Mouse (Mus musculus): ENCODE results near the gene Atp12a.

Atp12a gene

DNA sequence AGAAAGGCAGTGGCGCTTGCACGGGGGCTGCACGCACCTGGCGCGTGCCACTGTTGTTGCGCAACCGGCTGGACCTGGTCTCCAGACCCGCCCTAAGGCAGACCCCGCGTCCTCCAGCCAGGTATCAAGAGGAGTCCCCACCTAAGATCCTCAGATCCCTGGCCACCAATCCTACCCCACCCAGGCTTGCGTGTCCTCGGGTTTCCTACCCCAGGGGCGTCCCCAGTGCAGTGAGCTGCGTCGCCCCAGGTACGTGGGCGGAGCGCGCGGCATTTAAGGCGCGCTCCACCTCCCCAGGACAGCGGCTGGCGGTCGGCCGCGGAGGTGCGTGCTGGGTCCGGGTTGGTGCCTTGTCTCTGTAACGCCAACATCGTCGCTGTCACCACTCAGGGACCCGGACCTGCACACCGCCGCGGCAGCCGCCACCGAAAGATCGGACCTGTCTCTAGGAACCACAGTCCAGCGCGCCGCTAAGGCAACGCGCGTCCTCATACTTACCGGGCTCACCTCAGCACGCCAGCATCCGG is at the start of gene Atp12a:
TSS of gene Atp12a (plus strand) at position 358 of the 527 bp plus-strand sequence.
- DNase-seq (ENCODE audit: low spot score) = peak; percentile 7

GRCm38 (mm10) chr14:56315519-56315918 is 49.3 kb upstream of the Atp12a start:
- DNase-seq (ENCODE audit: low spot score) = no peak

DNA sequence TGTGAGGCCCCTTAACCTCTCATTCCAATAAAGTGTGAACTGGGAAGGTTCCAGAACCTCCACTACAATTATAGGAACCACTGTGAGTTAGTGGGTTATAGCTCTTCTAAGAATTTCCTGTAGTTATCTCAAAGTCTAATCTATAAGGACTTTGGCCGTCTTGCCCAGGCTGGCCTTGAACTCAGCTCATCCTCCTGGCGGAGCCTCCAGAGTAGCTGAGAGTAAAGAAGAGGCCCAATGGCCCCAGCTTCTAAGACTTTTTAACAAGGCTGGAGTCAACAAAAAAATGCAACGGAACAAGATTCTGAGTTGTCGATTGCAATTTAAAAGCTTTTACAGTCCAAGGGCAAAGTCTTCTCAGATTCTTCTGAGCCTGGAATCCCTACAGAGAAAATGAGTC is 48.5 kb upstream of the Atp12a start:
- no peak for DNase-seq (ENCODE audit: low spot score)

GRCm38 (mm10) chr14:56322982-56323381 is 41.9 kb upstream of the Atp12a start:
- no peak for DNase-seq (ENCODE audit: low spot score)

GRCm38 (mm10) chr14:56325038-56325437 is 39.8 kb upstream of the Atp12a start:
- no peak for DNase-seq (ENCODE audit: low spot score)

DNA sequence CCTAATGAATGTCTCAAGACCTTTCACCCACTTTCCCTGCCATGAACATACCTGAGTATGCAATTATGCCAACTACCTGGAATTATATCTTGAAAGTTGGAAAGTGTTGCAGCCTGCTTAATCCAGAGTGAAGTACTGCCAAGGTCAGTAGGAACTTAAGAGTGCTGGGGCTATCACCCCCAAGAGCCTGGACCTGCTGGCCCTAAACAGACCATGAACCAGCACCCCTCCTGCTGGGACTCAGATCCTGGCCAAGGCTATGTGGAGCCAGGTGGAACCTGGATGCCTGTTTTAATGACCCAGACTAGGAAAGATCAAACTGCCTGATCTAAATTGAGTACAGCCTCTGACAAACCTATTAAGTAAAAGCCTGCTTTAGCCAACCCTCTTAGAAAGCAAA is 31.2 kb upstream of the Atp12a start:
- DNase-seq (ENCODE audit: low spot score) = no peak

GRCm38 (mm10) chr14:56334437-56334836 is 30.4 kb upstream of the Atp12a start:
- DNase-seq (ENCODE audit: low spot score) = no peak

DNA sequence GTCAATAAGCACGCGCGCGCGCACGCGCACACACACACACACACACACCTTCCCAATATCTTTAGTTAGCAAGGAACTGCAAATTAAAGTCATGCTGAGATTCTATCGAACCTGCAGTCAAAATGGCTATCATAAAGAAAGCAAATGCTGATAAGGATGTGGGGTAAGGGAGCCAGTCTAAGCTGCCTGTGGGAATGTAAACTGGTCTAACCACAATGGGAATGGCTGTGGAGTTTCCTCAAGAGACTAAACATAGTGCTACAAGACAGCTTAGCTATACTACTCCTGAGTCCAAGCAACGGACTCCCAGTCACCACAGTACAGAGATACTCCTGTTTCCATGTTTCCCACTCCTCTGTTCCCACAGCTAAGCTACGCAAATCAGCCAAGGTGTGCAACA is 28.8 kb upstream of the Atp12a start:
- DNase-seq (ENCODE audit: low spot score) = no peak

GRCm38 (mm10) chr14:56337075-56337474 is 27.8 kb upstream of the Atp12a start:
- DNase-seq (ENCODE audit: low spot score) = no peak

GRCm38 (mm10) chr14:56337696-56338095 is 27.2 kb upstream of the Atp12a start:
- no peak for DNase-seq (ENCODE audit: low spot score)

GRCm38 (mm10) chr14:56338882-56339442 is 25.9 kb upstream of the Atp12a start:
- no peak for DNase-seq (ENCODE audit: low spot score)

- DNase-seq (ENCODE audit: low spot score) = no peak
These were observed 16.2 kb upstream of the Atp12a start for GRCm38 (mm10) chr14:56348704-56349103.

- DNase-seq (ENCODE audit: low spot score) = no peak
These were observed 15.3 kb upstream of the Atp12a start for GRCm38 (mm10) chr14:56349541-56349940.

DNA sequence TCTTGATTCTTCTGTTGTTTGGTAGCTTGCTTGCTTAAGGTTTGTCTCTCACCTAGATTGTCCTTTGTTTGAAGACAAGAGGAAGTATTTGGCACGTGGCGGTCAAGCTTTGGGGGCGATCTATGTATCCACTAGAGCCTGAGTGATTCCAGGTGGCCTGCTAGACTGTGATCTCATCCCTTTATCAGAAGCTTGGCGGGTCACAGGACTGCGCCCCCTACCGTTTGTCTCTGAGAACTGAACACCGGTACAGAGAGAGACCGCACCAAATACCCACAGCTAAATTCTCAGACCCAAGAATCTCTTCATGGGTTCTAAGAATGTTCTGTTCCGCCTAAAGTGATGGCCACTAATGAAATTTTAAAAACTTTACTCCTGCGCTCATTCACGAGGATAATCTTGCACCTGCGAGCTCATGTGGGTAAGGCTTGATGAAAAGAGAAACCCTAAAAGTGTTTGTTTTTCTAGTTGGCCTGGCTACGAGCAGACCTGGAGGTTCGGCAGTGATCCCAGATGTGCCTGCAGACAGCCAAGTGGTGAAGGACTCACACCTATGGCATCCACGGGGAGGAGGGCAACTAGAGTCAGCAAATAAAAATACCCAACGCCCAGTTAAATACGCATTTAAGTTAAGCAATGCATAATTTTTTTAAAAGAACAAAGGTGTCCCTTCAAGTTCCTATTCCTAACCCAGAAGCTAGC is 12.8 kb upstream of the Atp12a start:
- DNase-seq (ENCODE audit: low spot score) = peak; percentile 72

DNA sequence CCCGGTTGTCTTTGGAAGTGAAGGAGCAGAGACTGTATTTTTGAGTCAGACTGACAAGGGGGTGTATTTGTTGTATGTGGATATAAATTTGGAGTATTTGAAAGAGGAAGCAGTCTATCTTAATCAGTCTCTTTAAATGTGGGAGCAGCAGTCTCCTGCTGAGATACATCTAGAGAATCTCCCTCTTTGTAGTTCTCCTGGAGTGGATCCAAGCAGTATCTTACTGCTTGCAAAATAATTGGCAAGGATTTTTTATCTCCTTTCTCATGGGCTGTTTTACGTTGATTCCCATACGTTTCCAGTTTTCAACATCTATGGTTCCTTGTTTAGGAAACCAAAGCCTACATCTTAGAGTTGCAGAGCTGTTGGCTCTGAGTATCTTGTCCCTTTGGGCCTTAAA is 10.1 kb upstream of the Atp12a start:
- DNase-seq (ENCODE audit: low spot score) = no peak

DNA sequence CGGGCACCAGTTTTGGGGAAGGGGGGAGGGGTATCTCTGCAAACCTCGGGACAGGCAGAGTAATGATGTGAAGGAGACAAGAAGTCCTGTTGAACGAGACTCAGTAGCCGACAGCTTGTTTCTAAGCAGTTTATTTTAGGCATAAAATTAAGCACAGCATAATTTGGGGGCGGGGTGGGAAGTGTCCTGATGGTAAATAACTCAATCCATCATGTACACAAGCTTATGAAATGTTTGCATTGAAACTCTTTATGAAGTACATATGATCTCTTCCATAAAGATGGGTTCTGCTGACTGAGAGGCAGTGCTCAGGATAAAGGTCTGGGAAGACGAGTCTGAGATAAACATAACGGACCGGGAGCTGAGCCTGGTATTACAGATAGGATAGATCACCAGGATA is 9.5 kb upstream of the Atp12a start:
- DNase-seq (ENCODE audit: low spot score) = no peak

DNA sequence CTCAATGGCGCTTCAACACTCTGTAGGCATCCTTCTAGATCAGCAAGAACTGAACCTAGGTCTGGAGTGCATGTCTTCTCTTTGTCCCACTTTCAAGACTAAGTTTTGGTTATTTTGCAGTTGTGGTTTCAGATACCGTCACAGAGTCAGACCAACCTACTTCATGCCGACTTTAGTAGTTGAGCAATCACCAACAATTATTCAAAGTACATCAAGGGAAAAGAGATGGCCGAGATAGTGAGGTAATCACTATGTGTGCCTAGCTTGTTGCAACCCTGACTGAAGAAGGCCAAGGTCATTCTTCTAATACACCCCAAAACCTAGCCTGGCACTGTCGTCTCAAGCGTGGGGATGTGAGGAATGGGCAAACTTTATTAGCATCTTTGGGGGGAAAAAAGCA is 8.7 kb upstream of the Atp12a start:
- no peak for DNase-seq (ENCODE audit: low spot score)

GRCm38 (mm10) chr14:56358422-56358821 is 6.4 kb upstream of the Atp12a start:
- DNase-seq (ENCODE audit: low spot score) = no peak

DNA sequence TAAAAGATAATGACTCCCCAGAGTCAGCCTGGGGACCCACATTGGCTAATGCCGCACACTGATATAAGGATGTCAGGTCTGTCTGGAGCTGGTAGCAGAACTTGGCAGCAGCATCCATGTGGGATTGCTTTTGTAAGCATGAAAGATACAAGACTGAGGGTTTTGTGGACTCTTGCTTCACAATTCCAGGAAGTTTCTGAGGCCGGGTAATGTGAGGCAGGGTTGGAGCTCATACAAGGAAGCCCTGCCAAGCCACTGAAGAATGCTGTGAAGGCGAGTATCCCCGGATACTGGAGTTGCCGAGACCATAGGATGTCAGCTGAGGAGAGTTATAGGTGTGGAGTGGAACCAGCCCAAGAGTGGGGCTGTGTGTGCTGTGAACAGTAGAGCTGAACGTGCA is 5.7 kb upstream of the Atp12a start:
- DNase-seq (ENCODE audit: low spot score) = no peak

DNA sequence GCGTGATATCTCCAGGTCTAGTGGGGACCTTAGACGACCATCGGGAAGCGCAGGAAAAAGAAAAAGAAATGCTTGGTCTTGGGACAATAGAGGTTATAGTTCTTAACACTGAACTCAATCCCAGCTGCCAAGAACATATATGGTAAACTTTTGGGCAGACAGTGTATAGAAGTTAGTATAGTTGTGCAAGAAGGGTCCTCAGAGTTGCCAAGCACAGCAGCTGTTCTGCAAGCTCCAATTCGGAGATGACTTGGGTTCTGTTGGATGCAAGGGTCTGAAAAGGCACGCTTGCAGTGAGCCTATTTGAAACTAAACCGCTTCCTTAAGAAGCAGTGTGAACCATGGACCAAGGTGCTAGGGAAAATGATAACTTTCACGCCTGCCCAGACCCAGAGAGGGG is 424 bp downstream of the Atp12a start:
- no peak for DNase-seq (ENCODE audit: low spot score)

DNA sequence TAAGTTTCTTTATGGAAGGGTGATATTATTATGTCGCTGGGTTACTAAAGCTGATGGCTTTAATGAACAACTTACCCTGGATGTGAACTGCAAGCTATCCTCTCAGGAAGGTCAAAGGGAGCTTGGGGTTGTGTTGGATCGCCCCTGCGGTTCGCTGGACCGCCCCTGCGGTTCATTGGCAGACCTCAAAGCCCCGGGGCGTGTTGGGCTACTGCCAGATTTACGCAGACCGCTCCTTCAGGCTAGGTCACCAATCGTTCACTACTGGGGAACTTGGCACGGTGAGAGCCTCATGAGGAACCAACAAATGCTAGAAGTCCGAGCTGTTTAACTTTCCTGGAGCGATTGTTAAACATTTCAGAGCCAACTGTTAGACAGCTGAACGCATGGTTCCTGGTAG is 1.8 kb downstream of the Atp12a start:
- DNase-seq (ENCODE audit: low spot score) = no peak

GRCm38 (mm10) chr14:56368834-56369233 is 4.0 kb downstream of the Atp12a start:
- DNase-seq (ENCODE audit: low spot score) = peak; percentile 47

DNA sequence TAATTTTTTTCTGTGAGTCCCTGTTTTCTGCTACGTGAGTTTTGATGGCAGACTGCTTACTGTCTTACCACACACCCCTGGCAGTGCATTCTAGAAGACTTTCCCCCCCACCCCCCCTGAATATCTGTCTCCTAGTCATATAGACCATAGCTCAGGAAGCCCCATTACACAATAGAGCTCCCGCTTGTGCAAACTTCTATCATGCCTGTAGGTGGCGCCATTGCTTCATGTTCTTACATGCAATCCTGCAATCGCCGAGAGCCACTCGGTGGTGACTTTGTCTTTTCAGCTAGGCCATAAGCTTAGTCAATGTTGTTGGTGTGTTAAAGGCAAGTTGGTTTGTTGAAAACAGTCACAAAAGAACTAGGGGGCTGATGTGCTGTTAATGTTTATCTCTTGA is 10.9 kb downstream of the Atp12a start:
- DNase-seq (ENCODE audit: low spot score) = peak; percentile 96

- DNase-seq (ENCODE audit: low spot score) = no peak
These were observed 12.9 kb downstream of the Atp12a start for GRCm38 (mm10) chr14:56377745-56378144.

Data from retina, embryonic 14.5 days (tissue).